ENCODE assay signal across 16 mouse cellular contexts in genomic region chr1:63916907-63917650, GRCm38 (mm10).
"Had no signal": no experiment of that assay in that cellular context is flagged by ENCODE, and none has a peak within 500 bp of the region (broad histone marks: within the 10 kb centered on the region; RNA-seq: fewer than 3 reads in every experiment).

No protein-coding gene starts in this region.

- H3K27ac ChIP-seq: kidney, postnatal 0 days; layer of hippocampus, adult 2 months; limb, embryonic 15.5 days; liver, embryonic 14.5 days; macrophage; midbrain, embryonic 12.5 days; midbrain, embryonic 15.5 days; neural tube, embryonic 13.5 days had no signal

- H3K36me3 ChIP-seq: limb, embryonic 15.5 days; midbrain, embryonic 12.5 days; midbrain, embryonic 15.5 days; neural tube, embryonic 13.5 days had no signal

- DNase-seq: kidney, postnatal 25 days; layer of hippocampus, adult 9-11 months; liver, postnatal 0 days; lung, embryonic 14.5 days; thymus, adult 18-20 months; thymus, postnatal 36 days had no signal

- ATAC-seq: liver, postnatal 0 days; lung, postnatal 0 days; midbrain, embryonic 15.5 days had no signal

- H3K4me2 ChIP-seq: limb, embryonic 15.5 days; liver, embryonic 11.5 days; lung, embryonic 14.5 days; midbrain, embryonic 12.5 days; midbrain, embryonic 15.5 days; neural tube, embryonic 13.5 days had no signal

- H3K27me3 ChIP-seq: limb, embryonic 15.5 days; midbrain, embryonic 12.5 days; midbrain, embryonic 15.5 days; neural tube, embryonic 13.5 days had no signal

- H3K9ac ChIP-seq: limb, embryonic 15.5 days; liver, embryonic 14.5 days; liver, postnatal 0 days; lung, embryonic 14.5 days; midbrain, embryonic 12.5 days; midbrain, embryonic 15.5 days; neural tube, embryonic 13.5 days had no signal

- H3K4me3 ChIP-seq: layer of hippocampus, adult 2 months; limb, embryonic 15.5 days; midbrain, embryonic 12.5 days; midbrain, embryonic 15.5 days; neural tube, embryonic 13.5 days had no signal

- H3K9me3 ChIP-seq: limb, embryonic 15.5 days; midbrain, embryonic 12.5 days; midbrain, embryonic 15.5 days; neural tube, embryonic 13.5 days had no signal

- H3K4me1 ChIP-seq: limb, embryonic 15.5 days; midbrain, embryonic 12.5 days; midbrain, embryonic 15.5 days; neural tube, embryonic 13.5 days had no signal
